Mouse (Mus musculus) cortical plate, adult 2 months (tissue): ENCODE measurements around the gene Rilp. TPM values are rescaled to one million over a fixed set of nuclear protein-coding genes. Genes with fewer than 3 reads are reported as not detected.

ENCODE experiments used
- H3K27ac ChIP-seq: fragments of 200-500 bp; 2 replicates; pipeline ENCODE4 v1.5.1; 2012; ENCODE audit warnings: low read length, control low read depth, inconsistent platforms; ENCODE audit not compliant: insufficient read depth
- H3K4me1 ChIP-seq: fragments of 200-500 bp; 2 replicates; pipeline ENCODE4 v1.6.1; 2011; ENCODE audit warnings: low read length; ENCODE audit not compliant: control insufficient read depth, insufficient read depth
- H3K4me3 ChIP-seq: fragments of 200-500 bp; 2 replicates; pipeline ENCODE4 v1.5.1; 2011; ENCODE audit warnings: mild to moderate bottlenecking, low read length, control low read depth; ENCODE audit not compliant: insufficient read depth
- CTCF ChIP-seq: fragments of 200-500 bp; IDR thresholded peaks from 2 replicates; pipeline ENCODE4 v1.5.1; 2011; ENCODE audit warnings: mild to moderate bottlenecking, control low read depth, low read length; ENCODE audit not compliant: insufficient read depth; ENCODE audit errors: extremely low read depth
- POLR2A ChIP-seq: fragments of 200-500 bp; IDR thresholded peaks from 2 replicates; pipeline ENCODE4 v1.6.1; 2011; ENCODE audit warnings: mild to moderate bottlenecking, low read length, control low read depth; ENCODE audit not compliant: insufficient read depth; ENCODE audit errors: extremely low read depth
- polyA plus RNA-seq: library from polyadenylated mRNA; depleted of rRNA; stranded (reverse); fragments of >200 nt; gene quantifications from 2 replicates; pipeline ENCODE4 v1.2.3, GENCODE M21; 2012

Rilp gene
- polyA plus RNA-seq, 1 experiment = 2.8 TPM

- Histone ChIP-seq H3K4me3 (no peak overlapping the region), H3K27ac (no peak overlapping the region), H3K4me1 (no peaks in the 10 kb centered on the region)
- TF ChIP-seq POLR2A (no peak), CTCF (no peak)
These were observed 15.4 kb upstream of the Rilp start for GRCm38 (mm10) chr11:75494296-75495049.

GRCm38 (mm10) chr11:75498126-75498525 is 11.8 kb upstream of the Rilp start:
- Histone ChIP-seq H3K27ac (no peak overlapping the region), H3K4me1 (no peaks in the 10 kb centered on the region)
- TF ChIP-seq POLR2A = no peak
- no peak for TF ChIP-seq CTCF

GRCm38 (mm10) chr11:75508162-75508561 is 1.7 kb upstream of the Rilp start:
- Histone ChIP-seq H3K27ac (no peak overlapping the region), H3K4me3 (no peak overlapping the region), H3K4me1 (peaks cover 1% of the 10 kb centered on the region; the same call in 1 of the 2 replicates)
- TF ChIP-seq CTCF (no peak), POLR2A (no peak)

More at GRCm38 (mm10) chr11:75498126-75498525, 11.8 kb upstream of the Rilp start:
- H3K4me3 ChIP-seq = no peak overlapping the region

- H3K4me1 ChIP-seq = peaks cover 1% of the 10 kb centered on the region; the same call in 1 of the 2 replicates
- no peak overlapping the region for H3K27ac ChIP-seq
- no peak overlapping the region for H3K4me3 ChIP-seq
- TF ChIP-seq POLR2A (no peak), CTCF (no peak)
These were observed 990 bp upstream of the Rilp start for GRCm38 (mm10) chr11:75508904-75509303.

- peaks cover 1% of the 10 kb centered on the region; the same call in 1 of the 2 replicates for H3K4me1 ChIP-seq
- H3K27ac ChIP-seq = peak overlapping the region; percentile 47
- H3K4me3 ChIP-seq = peak overlapping the region; percentile 37
- TF ChIP-seq CTCF = peak; percentile 77
- peak; percentile 62; the same call in 1 of the 2 replicates for TF ChIP-seq POLR2A
These were observed 716 bp downstream of the Rilp start for GRCm38 (mm10) chr11:75510627-75510993.

- no peak overlapping the region for H3K27ac ChIP-seq
- TF ChIP-seq POLR2A (no peak), CTCF (no peak)
- H3K4me3 ChIP-seq = no peak overlapping the region
- H3K4me1 ChIP-seq = peaks cover 1% of the 10 kb centered on the region; the same call in 1 of the 2 replicates
These were observed 1.3 kb downstream of the Rilp start for GRCm38 (mm10) chr11:75511213-75511612.

GRCm38 (mm10) chr11:75512301-75513018 is 2.6 kb downstream of the Rilp start:
- H3K4me1 ChIP-seq = peaks cover 1% of the 10 kb centered on the region; the same call in 1 of the 2 replicates
- no peak for TF ChIP-seq CTCF
- no peak for TF ChIP-seq POLR2A
- no peak overlapping the region; the same call in 1 of the 2 replicates for H3K27ac ChIP-seq
- no peak overlapping the region for H3K4me3 ChIP-seq

- TF ChIP-seq POLR2A (no peak), CTCF (no peak)
- peaks cover 1% of the 10 kb centered on the region; the same call in 1 of the 2 replicates for H3K4me1 ChIP-seq
- H3K4me3 ChIP-seq = peak within 1 kb of the TSS; percentile 26; the same call in 1 of the 2 replicates
- peak within 1 kb of the TSS; percentile 48 for H3K27ac ChIP-seq
These were observed 3.4 kb downstream of the Rilp start, which contains the start of gene Scarf1 for GRCm38 (mm10) chr11:75513336-75513735. Gene Scarf1 (plus strand): TSS chr11:75513540.

- Histone ChIP-seq H3K4me3 (no peak overlapping the region), H3K27ac (no peak overlapping the region), H3K4me1 (no peaks in the 10 kb centered on the region)
- TF ChIP-seq POLR2A (no peak), CTCF (no peak)
These were observed 5.3 kb downstream of the Rilp start for GRCm38 (mm10) chr11:75515186-75515585.
